Mouse (Mus musculus) layer of hippocampus, adult 8-10 months (tissue): ENCODE data around the gene E4f1. TPM values are rescaled to one million over a fixed set of nuclear protein-coding genes. Genes with fewer than 3 reads are reported as not detected.

Experiments
- DNase-seq, 2 experiments: peaks; one replicate each; pipeline ENCODE4 v3.0.0; 2022; ENCODE audit warnings: low spot score in 2 of 2
- total RNA-seq, 4 experiments: library from RNA; stranded (reverse); gene quantifications; 2 replicates each; pipeline ENCODE4 v1.2.4; 2022

The E4f1 gene
- total RNA-seq, 4 experiments from 2014 or later: 31.0 to 44.2 (median 38.4) TPM

- no peak for DNase-seq
These were observed 13.4 kb upstream of the E4f1 start for GRCm38 (mm10) chr17:24483495-24483894.

- no peak for DNase-seq
These were observed 11.1 kb upstream of the E4f1 start for GRCm38 (mm10) chr17:24481027-24481815.

- no peak for DNase-seq
These were observed 10.2 kb upstream of the E4f1 start for GRCm38 (mm10) chr17:24480201-24480826.

GRCm38 (mm10) chr17:24479431-24479830, 9.3 kb upstream of the E4f1 start:
- DNase-seq: no peak

GRCm38 (mm10) chr17:24478663-24479380, 8.7 kb upstream of the E4f1 start, which contains the start of gene Mlst8:
Gene Mlst8, minus strand, starts transcription at chr17:24479078.
- peak; percentile 95 to 98 for DNase-seq

GRCm38 (mm10) chr17:24477985-24478600, 8.0 kb upstream of the E4f1 start:
- DNase-seq: no peak

- DNase-seq: no peak
These were observed 7.2 kb upstream of the E4f1 start for GRCm38 (mm10) chr17:24477053-24477984.

- no peak for DNase-seq
These were observed 6.1 kb upstream of the E4f1 start for GRCm38 (mm10) chr17:24476022-24476776.

GRCm38 (mm10) chr17:24475586-24475985, 5.5 kb upstream of the E4f1 start:
- DNase-seq: no peak

GRCm38 (mm10) chr17:24474557-24474956, 4.4 kb upstream of the E4f1 start:
- peak; percentile 66 to 78 for DNase-seq

GRCm38 (mm10) chr17:24473612-24474275, 3.6 kb upstream of the E4f1 start, which contains the start of gene Bricd5:
Gene Bricd5, plus strand, starts transcription at chr17:24473884.
- DNase-seq: no peak

GRCm38 (mm10) chr17:24472512-24472911, 2.4 kb upstream of the E4f1 start:
- DNase-seq: no peak

GRCm38 (mm10) chr17:24470701-24471527, 801 bp upstream of the E4f1 start:
- peak in 1 of 2 experiments; percentile 25 for DNase-seq

GRCm38 (mm10) chr17:24469336-24469909, 690 bp downstream of the E4f1 start:
- no peak for DNase-seq

- DNase-seq: no peak
These were observed 1.4 kb downstream of the E4f1 start for GRCm38 (mm10) chr17:24468636-24469246.

GRCm38 (mm10) chr17:24463374-24464133, 6.6 kb downstream of the E4f1 start:
- no peak for DNase-seq

- DNase-seq: no peak
These were observed 7.2 kb downstream of the E4f1 start for GRCm38 (mm10) chr17:24462932-24463331.
